Mouse (Mus musculus) hindbrain, embryonic 13.5 days (tissue): ENCODE measurements around the gene Pcnx3. TPM values are rescaled to one million over a fixed set of nuclear protein-coding genes. Genes with fewer than 3 reads are reported as not detected.

Source experiments
- ATAC-seq: fragments of 200-750 bp; cut with Nextera tagmentation; 2 replicates; pipeline ENCODE4 v1.8.0; 2017; ENCODE audit warnings: moderate TSS enrichment; ENCODE audit not compliant: low FRiP score
- H3K27ac ChIP-seq: fragments of 300-500 bp; sonication (generic); 2 replicates; pipeline ENCODE4 v1.5.1; 2015; ENCODE audit warnings: inconsistent platforms, mild to moderate bottlenecking, moderate library complexity
- H3K27me3 ChIP-seq: fragments of 300-500 bp; sonication (generic); 2 replicates; pipeline ENCODE4 v1.6.1; 2015; ENCODE audit warnings: mild to moderate bottlenecking, inconsistent platforms
- H3K36me3 ChIP-seq: fragments of 300-500 bp; sonication (generic); 2 replicates; pipeline ENCODE4 v1.6.1; 2015; ENCODE audit warnings: mild to moderate bottlenecking, inconsistent platforms
- H3K4me1 ChIP-seq: fragments of 300-500 bp; sonication (generic); replicated peaks from 2 replicates; pipeline ENCODE4 v1.6.1; 2015; ENCODE audit warnings: inconsistent platforms
- H3K4me2 ChIP-seq: fragments of 300-500 bp; sonication (generic); 2 replicates; pipeline ENCODE4 v1.6.1; 2015; ENCODE audit warnings: inconsistent platforms, mild to moderate bottlenecking, moderate library complexity
- H3K4me3 ChIP-seq: fragments of 300-500 bp; sonication (generic); 2 replicates; pipeline ENCODE4 v1.5.1; 2015; ENCODE audit warnings: mild to moderate bottlenecking, inconsistent platforms
- H3K9ac ChIP-seq: fragments of 300-500 bp; sonication (generic); 2 replicates; pipeline ENCODE4 v1.6.1; 2015; ENCODE audit warnings: mild to moderate bottlenecking, inconsistent platforms
- H3K9me3 ChIP-seq: fragments of 300-500 bp; sonication (generic); 2 replicates; pipeline ENCODE4 v1.6.1; 2016; ENCODE audit warnings: inconsistent platforms
- WGBS: fragments of 180-500 bp; shearing (Covaris S2); methylation state at CpG from one replicate; pipeline ENCODE4 v1.1.7; 2015; 5-methylcytosine and 5-hydroxymethylcytosine counted together
- polyA plus RNA-seq: library from polyadenylated mRNA; unstranded; fragments of >200 nt; fragmentation: Nextera tagmentation; extraction: Ambion mirVana; gene quantifications from 2 replicates; pipeline ENCODE4 v1.2.1, GENCODE M21; 2015

The Pcnx3 gene
- polyA plus RNA-seq, 1 experiment from 2014 or later: 21.3 TPM

DNA sequence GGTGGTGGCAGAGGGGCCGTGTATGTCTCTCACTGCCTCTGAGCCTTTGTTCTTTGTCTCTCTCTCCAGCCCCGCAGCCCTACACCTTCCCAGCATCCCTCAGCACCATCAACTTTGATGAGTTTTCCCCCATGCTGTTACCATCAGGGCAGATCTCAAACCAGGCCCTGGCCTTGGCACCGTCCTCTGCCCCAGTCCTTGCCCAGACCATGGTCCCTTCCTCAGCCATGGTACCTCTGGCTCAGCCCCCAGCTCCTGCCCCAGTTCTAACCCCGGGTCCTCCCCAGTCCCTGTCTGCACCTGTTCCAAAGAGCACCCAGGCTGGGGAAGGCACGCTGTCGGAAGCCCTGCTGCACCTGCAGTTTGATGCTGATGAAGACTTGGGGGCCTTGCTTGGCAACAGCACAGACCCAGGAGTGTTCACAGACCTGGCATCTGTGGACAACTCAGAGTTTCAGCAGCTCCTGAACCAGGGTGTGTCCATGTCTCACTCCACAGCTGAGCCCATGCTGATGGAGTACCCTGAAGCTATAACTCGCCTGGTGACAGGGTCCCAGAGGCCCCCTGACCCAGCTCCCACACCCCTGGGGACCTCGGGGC, 41.9 kb downstream of the Pcnx3 start:
- no peaks in the 10 kb centered on the region for H3K27me3 ChIP-seq
- H3K4me2 ChIP-seq: no peak overlapping the region
- H3K36me3 ChIP-seq: peaks cover 67% of the 10 kb centered on the region
- peaks cover 19% of the 10 kb centered on the region for H3K4me1 ChIP-seq
- H3K9ac ChIP-seq: no peak overlapping the region
- H3K9me3 ChIP-seq: no peaks in the 10 kb centered on the region
- WGBS: 95% methylated on average over 8 of the region's 8 CpGs
- no peak overlapping the region for H3K4me3 ChIP-seq
- H3K27ac ChIP-seq: no peak overlapping the region
- no peak for ATAC-seq

DNA sequence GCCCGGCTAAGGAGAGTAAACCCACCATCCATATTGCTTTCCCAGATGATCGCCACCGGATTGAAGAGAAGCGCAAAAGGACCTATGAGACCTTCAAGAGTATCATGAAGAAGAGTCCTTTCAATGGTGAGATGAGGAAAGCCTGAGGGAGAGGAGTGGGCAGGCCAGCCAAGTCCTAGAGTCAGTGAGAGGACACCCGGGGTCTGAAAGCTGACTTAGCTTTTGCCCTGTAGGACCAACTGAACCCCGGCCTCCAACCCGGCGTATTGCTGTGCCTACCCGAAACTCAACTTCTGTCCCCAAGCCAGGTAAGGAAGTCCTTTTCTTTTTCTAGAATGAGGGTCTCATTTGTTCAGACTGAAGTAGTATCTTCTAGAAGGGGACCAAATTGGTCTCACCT, 43.4 kb downstream of the Pcnx3 start:
- no peak overlapping the region for H3K4me2 ChIP-seq
- no peak for ATAC-seq
- H3K36me3 ChIP-seq: peaks cover 78% of the 10 kb centered on the region
- H3K4me3 ChIP-seq: no peak overlapping the region
- H3K27me3 ChIP-seq: no peaks in the 10 kb centered on the region
- no peak overlapping the region for H3K9ac ChIP-seq
- no peaks in the 10 kb centered on the region for H3K9me3 ChIP-seq
- H3K4me1 ChIP-seq: peaks cover 21% of the 10 kb centered on the region
- no peak overlapping the region for H3K27ac ChIP-seq
- 95% methylated on average over 9 of the region's 9 CpGs for WGBS

DNA sequence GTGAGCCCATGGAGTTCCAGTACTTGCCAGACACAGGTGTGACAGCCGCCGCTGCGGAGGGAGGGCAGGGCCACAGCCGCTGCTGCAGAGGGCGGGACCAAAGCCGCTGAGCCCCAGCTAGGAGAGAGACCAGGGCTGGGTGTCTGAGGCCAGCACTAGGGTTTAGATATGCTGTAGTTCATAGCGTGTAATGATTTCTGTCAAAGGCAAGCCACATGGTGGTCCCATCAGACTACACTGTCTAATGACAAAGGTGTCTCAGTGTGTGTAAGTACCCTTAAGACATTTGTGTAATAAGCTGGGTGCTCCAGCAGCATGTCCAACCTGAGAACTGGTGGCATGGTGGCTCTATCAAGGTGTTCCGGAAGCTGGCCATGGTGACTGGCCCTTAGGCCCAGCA, 47.1 kb downstream of the Pcnx3 start:
- peaks cover 21% of the 10 kb centered on the region for H3K4me1 ChIP-seq
- no peak for ATAC-seq
- 91% methylated on average over 8 of the region's 8 CpGs for WGBS
- no peak overlapping the region for H3K9ac ChIP-seq
- H3K9me3 ChIP-seq: no peaks in the 10 kb centered on the region
- peaks cover 75% of the 10 kb centered on the region for H3K36me3 ChIP-seq
- no peak overlapping the region for H3K27ac ChIP-seq
- no peak overlapping the region for H3K4me2 ChIP-seq
- H3K4me3 ChIP-seq: no peak overlapping the region
- no peaks in the 10 kb centered on the region for H3K27me3 ChIP-seq

DNA sequence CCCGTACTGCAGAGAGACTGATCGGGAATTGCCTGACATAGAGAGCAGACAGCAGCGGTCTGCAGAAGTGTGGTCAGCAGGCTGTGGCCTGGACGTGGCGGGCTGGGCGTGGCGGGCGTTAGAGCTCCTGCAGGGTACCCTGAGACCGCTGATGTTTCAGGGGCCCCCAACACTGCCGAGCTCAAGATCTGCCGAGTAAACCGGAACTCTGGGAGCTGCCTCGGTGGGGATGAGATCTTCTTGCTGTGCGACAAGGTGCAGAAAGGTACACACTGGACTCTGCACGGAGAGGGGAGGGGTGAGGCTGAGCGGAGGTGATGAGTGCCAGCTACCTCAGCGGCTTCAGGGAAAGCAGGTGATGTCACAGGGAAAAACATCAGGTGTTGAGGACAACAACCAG, 47.7 kb downstream of the Pcnx3 start:
- Histone ChIP-seq H3K9me3 (no peaks in the 10 kb centered on the region), H3K27ac (no peak overlapping the region), H3K27me3 (no peaks in the 10 kb centered on the region), H3K36me3 (peaks cover 69% of the 10 kb centered on the region), H3K4me2 (no peak overlapping the region), H3K9ac (no peak overlapping the region), H3K4me1 (peaks cover 24% of the 10 kb centered on the region), H3K4me3 (no peak overlapping the region)
- WGBS: 94% methylated on average over 17 of the region's 17 CpGs
- ATAC-seq: no peak

DNA sequence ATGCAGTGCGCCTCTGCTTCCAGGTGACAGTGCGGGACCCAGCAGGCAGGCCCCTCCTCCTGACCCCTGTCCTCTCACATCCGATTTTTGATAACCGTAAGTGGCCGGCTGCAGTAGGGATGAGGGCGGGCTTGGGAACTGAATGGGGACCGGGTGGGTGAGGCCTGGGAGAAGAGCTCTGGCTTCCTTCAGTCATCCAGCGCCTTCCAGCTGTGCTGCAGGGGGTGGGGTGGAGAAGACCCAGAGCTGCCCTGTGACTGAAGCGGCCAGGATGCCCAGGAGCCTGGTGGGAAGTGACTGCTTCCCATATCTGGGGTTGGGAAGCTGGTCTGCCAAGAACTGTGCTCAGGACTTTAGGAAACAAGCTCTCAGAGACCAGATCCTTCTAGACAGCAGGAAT, 48.4 kb downstream of the Pcnx3 start:
- Histone ChIP-seq H3K4me2 (no peak overlapping the region), H3K9me3 (no peaks in the 10 kb centered on the region), H3K9ac (no peak overlapping the region), H3K4me3 (no peak overlapping the region), H3K4me1 (peaks cover 24% of the 10 kb centered on the region), H3K27ac (no peak overlapping the region), H3K27me3 (no peaks in the 10 kb centered on the region), H3K36me3 (peaks cover 62% of the 10 kb centered on the region)
- no peak for ATAC-seq
- 67% methylated on average over 9 of the region's 9 CpGs for WGBS

DNA sequence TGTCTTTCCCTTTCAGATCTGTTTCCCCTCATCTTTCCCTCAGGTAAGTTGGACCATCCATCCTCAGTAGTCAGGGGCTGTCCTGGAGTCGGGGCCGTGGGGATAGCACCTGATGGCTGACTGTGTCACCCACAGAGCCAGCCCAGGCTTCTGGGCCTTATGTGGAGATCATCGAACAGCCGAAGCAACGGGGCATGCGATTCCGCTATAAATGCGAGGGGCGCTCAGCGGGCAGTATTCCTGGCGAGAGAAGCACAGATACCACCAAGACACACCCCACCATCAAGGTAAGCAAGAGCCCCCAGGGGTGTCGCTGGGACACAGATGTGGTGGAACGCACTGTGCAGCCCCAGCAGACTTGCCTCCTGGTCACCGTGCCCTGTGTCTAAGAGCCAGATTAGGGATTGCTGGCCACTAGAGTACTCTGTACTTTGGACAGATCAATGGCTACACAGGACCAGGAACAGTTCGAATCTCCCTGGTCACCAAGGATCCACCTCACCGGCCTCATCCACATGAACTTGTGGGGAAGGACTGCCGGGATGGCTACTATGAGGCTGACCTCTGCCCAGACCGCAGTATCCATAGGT, 50.2 kb downstream of the Pcnx3 start:
- Histone ChIP-seq H3K9me3 (no peaks in the 10 kb centered on the region), H3K4me3 (peak overlapping the region; percentile 79), H3K9ac (peak overlapping the region; percentile 94), H3K36me3 (peaks cover 45% of the 10 kb centered on the region), H3K4me1 (peaks cover 24% of the 10 kb centered on the region), H3K27me3 (no peaks in the 10 kb centered on the region), H3K27ac (peak overlapping the region; percentile 93), H3K4me2 (peak overlapping the region; percentile 67)
- WGBS: 90% methylated on average over 18 of the region's 18 CpGs
- no peak for ATAC-seq

DNA sequence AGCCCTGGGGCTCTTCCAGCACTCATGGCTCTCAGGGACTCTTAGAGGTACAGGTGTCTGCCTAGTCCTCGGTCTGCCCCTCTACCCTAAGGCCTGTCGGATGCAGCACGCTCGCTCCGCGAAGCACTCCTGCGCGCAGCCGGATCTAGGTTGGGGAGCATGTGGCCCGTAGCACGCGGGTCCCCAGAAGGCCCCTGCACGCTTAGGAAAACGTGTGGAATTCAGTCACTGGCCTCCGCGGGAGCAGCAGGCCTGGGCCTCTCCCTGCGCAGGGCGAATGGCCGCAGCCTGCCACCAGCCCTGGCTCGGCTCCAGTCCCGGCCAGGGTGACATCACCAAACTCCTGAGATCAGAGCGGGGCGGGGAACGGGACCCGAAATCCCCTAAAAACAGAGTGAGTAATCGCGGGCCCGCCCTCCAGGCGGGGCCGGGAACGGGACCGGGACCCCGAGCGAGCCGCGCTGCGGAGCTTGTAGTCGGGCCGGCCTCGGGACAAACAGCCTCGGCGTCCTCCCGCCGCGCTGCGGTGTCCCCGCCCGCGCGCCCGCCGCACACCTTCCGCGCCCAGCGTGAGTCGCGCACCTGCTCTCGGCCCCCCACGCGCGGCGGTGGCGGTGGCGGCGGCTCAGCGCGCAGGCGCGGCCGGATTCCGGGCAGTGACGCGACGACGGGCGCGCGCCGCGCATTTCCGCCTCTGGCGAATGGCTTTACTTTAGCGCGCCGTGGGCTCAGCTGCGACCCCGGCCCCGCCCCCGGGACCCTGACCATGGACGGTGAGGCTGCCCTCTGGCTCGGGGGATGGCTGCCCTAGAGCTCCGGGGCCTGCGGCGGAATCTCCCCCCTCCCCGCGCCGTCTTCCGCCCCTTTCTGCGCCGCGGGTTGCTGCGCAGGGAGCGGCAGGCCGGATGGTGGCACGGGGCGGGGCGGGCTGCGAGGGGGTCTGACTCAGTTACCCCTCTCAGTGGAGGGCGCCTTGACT, 51.4 kb downstream of the Pcnx3 start, which contains the start of gene Rela:
TSS of gene Rela (plus strand) at position 415 of the 979 bp plus-strand sequence.
- whole genome bisulfite sequencing: 0% methylated on average over 62 of the region's 109 CpGs
- H3K9ac ChIP-seq: peak within 1 kb of the TSS; percentile 94
- peak; percentile 85 for ATAC-seq
- H3K27me3 ChIP-seq: no peaks in the 10 kb centered on the region
- peaks cover 24% of the 10 kb centered on the region for H3K4me1 ChIP-seq
- peak within 1 kb of the TSS; percentile 67 for H3K4me2 ChIP-seq
- H3K36me3 ChIP-seq: peaks cover 34% of the 10 kb centered on the region
- peak within 1 kb of the TSS; percentile 93 for H3K27ac ChIP-seq
- H3K9me3 ChIP-seq: no peaks in the 10 kb centered on the region
- peak within 1 kb of the TSS; percentile 79 for H3K4me3 ChIP-seq

DNA sequence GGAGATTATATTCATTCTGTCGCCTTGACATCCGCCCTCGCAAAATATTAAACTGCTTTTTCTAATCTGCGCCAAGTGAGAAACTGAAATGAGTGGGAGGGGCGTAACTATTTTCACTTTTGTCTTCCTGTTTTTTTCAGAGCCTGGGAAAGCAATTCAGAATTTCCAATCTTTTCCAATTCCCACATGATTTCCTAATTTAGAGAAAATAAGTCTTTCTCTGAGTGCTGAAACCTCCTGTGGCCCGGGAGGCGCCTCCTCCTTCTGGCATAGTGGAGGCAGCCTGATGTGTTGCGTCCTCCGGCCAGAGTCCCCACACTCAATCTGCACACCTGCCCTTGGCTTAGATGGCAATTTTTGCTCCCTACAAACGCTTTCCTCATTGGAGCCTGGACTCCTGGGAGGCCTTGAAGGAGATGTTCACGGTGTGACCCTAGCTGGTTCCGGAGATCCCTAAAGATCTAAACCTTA, 52.1 kb downstream of the Pcnx3 start:
- Histone ChIP-seq H3K4me2 (peak overlapping the region; percentile 67), H3K9me3 (no peaks in the 10 kb centered on the region), H3K9ac (peak overlapping the region; percentile 94), H3K4me3 (peak overlapping the region; percentile 79), H3K27me3 (no peaks in the 10 kb centered on the region), H3K27ac (peak overlapping the region; percentile 93), H3K4me1 (peaks cover 24% of the 10 kb centered on the region), H3K36me3 (peaks cover 27% of the 10 kb centered on the region)
- peak; percentile 10; the same call in 1 of the 2 replicates for ATAC-seq
- 45% methylated on average over 12 of the region's 12 CpGs for WGBS

DNA sequence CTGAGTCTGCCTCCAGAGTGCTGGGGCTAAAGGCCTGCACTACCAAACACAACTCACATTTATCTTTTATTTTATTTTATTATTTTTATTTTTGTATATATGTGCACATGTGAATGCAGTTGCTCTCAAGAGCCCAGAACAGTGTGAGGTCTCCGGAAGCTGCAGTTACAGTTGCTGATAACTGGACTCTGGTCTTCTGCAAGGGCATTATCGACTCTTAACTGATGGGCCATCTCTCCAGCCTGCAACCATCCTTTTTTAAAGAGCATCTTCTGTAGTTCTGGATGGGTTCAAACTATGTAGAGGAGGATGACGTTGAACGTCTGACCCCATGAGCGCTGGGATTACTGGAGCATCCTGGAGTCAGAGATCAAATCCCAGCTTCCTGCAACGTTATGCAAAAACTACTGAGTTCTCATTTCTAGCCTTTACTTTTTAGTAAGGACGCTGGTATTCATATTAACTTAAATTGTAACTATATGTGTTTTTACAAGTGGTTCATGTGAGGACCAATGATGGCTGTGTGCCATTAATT, 52.6 kb downstream of the Pcnx3 start:
- no peak overlapping the region for H3K27ac ChIP-seq
- H3K4me3 ChIP-seq: no peak overlapping the region
- H3K27me3 ChIP-seq: no peaks in the 10 kb centered on the region
- peaks cover 24% of the 10 kb centered on the region for H3K4me1 ChIP-seq
- H3K9ac ChIP-seq: peak overlapping the region; percentile 94; the same call in 1 of the 2 replicates
- no peaks in the 10 kb centered on the region for H3K9me3 ChIP-seq
- no peak for ATAC-seq
- H3K4me2 ChIP-seq: peak overlapping the region; percentile 67
- WGBS: 84% methylated on average over 7 of the region's 7 CpGs
- peaks cover 22% of the 10 kb centered on the region for H3K36me3 ChIP-seq

DNA sequence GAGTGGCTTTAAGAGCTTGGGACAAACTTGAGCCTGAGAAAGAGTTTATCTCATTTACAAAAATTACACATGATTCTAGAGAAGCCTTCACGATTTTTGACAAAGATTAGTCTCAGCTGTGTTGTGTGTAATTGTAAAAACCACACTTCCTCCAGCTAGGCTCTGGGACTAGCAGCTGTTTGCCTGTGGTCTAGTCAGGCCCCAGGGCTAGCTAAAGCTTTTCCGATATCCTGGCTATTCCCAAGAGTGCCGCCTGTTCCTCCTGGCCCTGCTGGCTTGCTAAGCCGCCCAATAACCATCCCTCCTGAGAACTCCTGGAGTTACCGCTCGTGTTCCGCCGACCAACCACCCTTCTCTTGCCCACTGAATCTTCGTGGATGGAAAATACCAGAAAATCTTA, 56.6 kb downstream of the Pcnx3 start:
- Histone ChIP-seq H3K27me3 (no peaks in the 10 kb centered on the region), H3K4me1 (peaks cover 7% of the 10 kb centered on the region), H3K4me3 (no peak overlapping the region), H3K27ac (no peak overlapping the region), H3K9ac (no peak overlapping the region), H3K9me3 (no peaks in the 10 kb centered on the region), H3K36me3 (no peaks in the 10 kb centered on the region), H3K4me2 (no peak overlapping the region)
- no peak for ATAC-seq
- 75% methylated on average over 9 of the region's 9 CpGs for WGBS

DNA sequence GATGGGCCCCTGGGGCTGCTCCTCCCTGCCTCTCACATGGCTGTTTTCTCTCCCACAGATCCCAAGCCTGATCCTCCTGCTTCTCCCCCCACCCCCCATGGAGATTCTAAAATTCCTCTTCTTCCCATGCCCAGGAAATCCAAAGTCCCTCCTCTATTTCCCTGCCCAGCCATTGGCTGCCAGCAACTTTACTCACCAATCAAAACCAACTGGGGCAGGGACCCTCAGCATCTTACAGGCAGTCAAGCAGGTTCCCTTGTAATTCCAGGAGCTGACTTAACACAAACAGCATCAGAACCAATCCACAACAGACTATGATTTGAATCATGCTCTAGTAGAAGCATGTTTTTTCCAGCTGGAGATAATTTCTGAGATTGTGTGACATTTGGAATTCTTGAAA, 58.8 kb downstream of the Pcnx3 start:
- no peak overlapping the region for H3K4me2 ChIP-seq
- H3K9ac ChIP-seq: no peak overlapping the region
- H3K4me3 ChIP-seq: no peak overlapping the region
- no peaks in the 10 kb centered on the region for H3K27me3 ChIP-seq
- H3K27ac ChIP-seq: no peak overlapping the region
- ATAC-seq: no peak
- no peaks in the 10 kb centered on the region for H3K9me3 ChIP-seq
- no peaks in the 10 kb centered on the region for H3K4me1 ChIP-seq
- H3K36me3 ChIP-seq: no peaks in the 10 kb centered on the region

DNA sequence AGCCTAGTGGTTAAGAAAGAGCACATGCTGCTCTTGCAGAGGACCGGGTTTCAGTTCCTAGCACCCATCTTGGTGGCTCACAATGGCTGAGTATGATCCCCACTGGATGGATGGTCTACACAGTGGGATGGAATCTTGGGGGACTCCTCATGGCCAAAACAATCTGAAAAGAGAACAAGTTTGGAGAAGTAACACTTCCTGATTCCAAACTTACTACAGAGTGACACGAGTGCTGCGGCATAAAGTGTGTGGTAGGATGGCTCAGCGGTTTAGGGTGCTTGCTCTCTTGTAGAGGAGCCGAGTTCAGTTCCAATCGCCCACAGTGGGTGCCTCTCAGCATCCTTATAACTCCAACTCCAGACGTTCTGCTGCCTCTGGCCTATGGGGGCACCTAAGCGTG, 63.4 kb downstream of the Pcnx3 start:
- Histone ChIP-seq H3K4me1 (no peaks in the 10 kb centered on the region), H3K9me3 (no peaks in the 10 kb centered on the region), H3K27ac (no peak overlapping the region), H3K4me2 (no peak overlapping the region), H3K9ac (no peak overlapping the region), H3K4me3 (no peak overlapping the region), H3K27me3 (peaks cover 5% of the 10 kb centered on the region; the same call in 1 of the 2 replicates), H3K36me3 (no peaks in the 10 kb centered on the region)
- 90% methylated on average over 8 of the region's 8 CpGs for WGBS
- ATAC-seq: no peak
